ENCODE assay signal across 30 mouse cellular contexts in the genomic region with DNA sequence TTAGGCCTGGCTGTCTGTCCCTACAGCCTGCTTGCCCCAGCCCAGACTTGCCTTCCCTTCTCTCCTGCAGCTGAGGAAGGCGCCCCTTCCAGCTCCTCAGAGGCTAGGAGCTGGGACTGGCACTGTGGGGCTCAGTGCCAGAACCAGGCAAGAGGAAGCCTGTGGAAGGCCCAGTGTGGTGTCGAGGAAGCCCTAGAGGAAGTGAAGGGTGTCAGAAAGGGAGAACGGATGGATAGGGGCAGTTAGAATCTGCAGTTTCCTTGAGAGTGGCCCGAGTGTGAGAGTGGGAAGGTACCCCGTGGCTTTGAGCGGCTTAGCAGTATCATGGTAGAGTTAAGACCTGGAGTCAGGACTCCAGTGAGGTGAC. TPM values are rescaled to one million over a fixed set of nuclear protein-coding genes. Genes with fewer than 3 reads are reported as not detected.
"Had no signal": no experiment of that assay in that cellular context is flagged by ENCODE, and none has a peak within 500 bp of the region (broad histone marks: within the 10 kb centered on the region; RNA-seq: fewer than 3 reads in every experiment).

No protein-coding gene starts in this region.

- H3K27ac ChIP-seq: kidney, postnatal 0 days; layer of hippocampus, adult 2 months; left cerebral cortex, adult 2 months; liver, embryonic 14.5 days; stomach, postnatal 0 days had no signal

- ATAC-seq: intestine, postnatal 0 days; liver, postnatal 0 days; lung, postnatal 0 days had no signal

- DNase-seq: kidney, adult 2 months; kidney, postnatal 25 days; layer of hippocampus, adult 9-11 months; liver, postnatal 0 days; lung, embryonic 14.5 days; lung, postnatal 36 days; midbrain, embryonic 14.5 days; right cerebral cortex, adult 18-20 months; right cerebral cortex, postnatal 14 days; right cerebral cortex, postnatal 4 days; thymus, postnatal 25 days had no signal

- H3K4me2 ChIP-seq: lung, embryonic 14.5 days; midbrain, embryonic 11.5 days had no signal

- H3K9ac ChIP-seq: liver, embryonic 14.5 days; liver, postnatal 0 days; lung, embryonic 14.5 days had no signal

- H3K4me3 ChIP-seq: layer of hippocampus, adult 2 months; left cerebral cortex, adult 2 months had no signal

RNA-seq across cellular contexts. Expression of gene Il4, which starts 4.0 kb away (rescaled TPM):
- total RNA-seq: layer of hippocampus, adult 2 months; layer of hippocampus, postnatal 25 days; left cerebral cortex, adult 2 months; left cerebral cortex, postnatal 10 days; left cerebral cortex, postnatal 36 days; midbrain, postnatal 0 days had no signal
- polyA plus RNA-seq: kidney, adult 2 months; large intestine, adult 2 months had no signal

RNA-seq across cellular contexts. Expression of gene Il13, which starts 12.1 kb away (rescaled TPM):
- total RNA-seq: layer of hippocampus, adult 2 months; layer of hippocampus, postnatal 25 days; left cerebral cortex, adult 2 months; left cerebral cortex, postnatal 10 days; left cerebral cortex, postnatal 36 days; megakaryocyte-erythroid progenitor cell, adult 5-6 weeks; midbrain, postnatal 0 days had no signal
- polyA plus RNA-seq: intestine, postnatal 0 days; kidney, adult 2 months; kidney, embryonic 14.5 days; kidney, postnatal 0 days; limb, embryonic 11.5 days; liver, postnatal 0 days; lung, embryonic 14.5 days; lung, postnatal 0 days; midbrain, embryonic 11.5 days; midbrain, embryonic 14.5 days; midbrain, postnatal 0 days; neural tube, embryonic 11.5 days; neural tube, embryonic 14.5 days; stomach, embryonic 14.5 days; stomach, postnatal 0 days had no signal
